Mouse (Mus musculus) activated CD4-positive, CD25-positive, alpha-beta regulatory T cell, adult 4 months (primary cell): ENCODE data around the gene Chrne. TPM values are rescaled to one million over a fixed set of nuclear protein-coding genes. Genes with fewer than 3 reads are reported as not detected.

Experiments used
- ATAC-seq: one replicate; pipeline ENCODE4 v1.8.0; 2017
- polyA plus RNA-seq, 2 experiments: library from polyadenylated mRNA; unstranded; fragments of 100-300 nt; shearing (Covaris generic); gene quantifications; one replicate each; pipeline ENCODE4 v1.2.1; 2017

Chrne gene
- polyA plus RNA-seq: 1 to 10 TPM; 1.3 to 1.4 TPM

GRCm38 (mm10) chr11:70619101-70619500 is at the start of gene Chrne:
Chrne (minus strand) TSS chr11:70619216.
- no peak for ATAC-seq

DNA sequence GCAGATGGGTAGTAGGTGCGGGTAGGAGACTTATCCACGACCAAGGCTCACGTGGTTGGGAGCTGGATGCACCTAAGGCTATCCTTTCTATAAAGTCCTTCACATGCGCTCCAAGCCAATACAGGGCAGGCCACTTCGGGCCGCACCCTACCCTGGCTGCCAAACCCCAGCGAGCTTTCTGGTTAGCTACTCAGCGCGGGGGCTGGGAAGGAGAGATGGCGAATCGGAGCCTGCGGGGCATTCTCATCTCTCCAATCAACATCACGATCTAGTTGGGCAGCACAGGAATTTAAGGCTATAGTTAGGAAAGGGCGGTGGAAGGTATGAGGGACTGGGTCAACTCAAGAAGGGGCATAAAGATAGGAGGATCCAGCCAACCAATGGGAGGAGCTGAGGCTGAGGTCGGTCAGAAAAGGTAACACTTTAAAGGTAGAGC is 49.3 kb upstream of the Chrne start:
- ATAC-seq: peak; percentile 9

GRCm38 (mm10) chr11:70667271-70668150 is 48.5 kb upstream of the Chrne start:
- ATAC-seq: no peak

DNA sequence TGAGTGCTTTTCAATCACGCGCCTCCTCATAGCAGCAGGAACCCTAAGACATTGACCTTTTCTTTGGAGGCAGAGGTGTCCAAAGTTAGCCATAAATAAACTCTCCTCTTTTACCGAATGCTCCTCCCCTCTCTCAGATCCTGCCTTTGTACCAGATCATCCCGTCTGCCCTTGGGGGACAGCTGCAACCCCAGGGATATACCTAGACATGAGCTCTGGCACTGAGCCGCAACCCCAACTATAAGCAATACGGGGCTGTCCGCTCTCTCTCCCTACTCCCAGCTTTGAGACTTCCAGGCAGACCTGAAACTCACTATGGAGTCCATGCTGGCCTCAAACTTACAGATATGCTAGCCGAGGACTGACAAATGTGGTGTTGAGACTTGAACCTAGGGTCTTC is 47.7 kb upstream of the Chrne start:
- no peak for ATAC-seq

DNA sequence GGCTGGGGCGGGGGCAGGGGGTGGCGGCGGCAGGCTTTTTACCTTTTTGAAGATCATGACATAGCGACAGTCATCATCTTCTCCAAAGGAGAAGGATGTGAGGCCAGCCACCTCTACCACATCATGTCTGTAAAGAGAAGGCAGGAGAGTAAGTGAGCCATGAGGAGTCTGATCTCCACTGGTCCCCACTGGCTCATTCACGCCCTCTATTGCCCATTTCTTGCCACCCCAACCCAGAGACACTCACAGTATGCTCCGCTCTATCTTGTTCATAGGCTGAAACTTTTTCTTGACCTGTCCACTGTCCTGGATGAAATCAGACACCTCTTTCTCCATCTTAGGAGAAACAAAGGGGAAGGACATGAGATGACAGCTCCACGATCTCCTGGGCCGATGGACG is 45.7 kb upstream of the Chrne start:
- no peak for ATAC-seq

- no peak for ATAC-seq
These were observed 44.9 kb upstream of the Chrne start for GRCm38 (mm10) chr11:70663957-70664356.

- ATAC-seq: no peak
These were observed 44.1 kb upstream of the Chrne start for GRCm38 (mm10) chr11:70663101-70663500.

- ATAC-seq: no peak
These were observed 41.6 kb upstream of the Chrne start for GRCm38 (mm10) chr11:70660571-70660970.

DNA sequence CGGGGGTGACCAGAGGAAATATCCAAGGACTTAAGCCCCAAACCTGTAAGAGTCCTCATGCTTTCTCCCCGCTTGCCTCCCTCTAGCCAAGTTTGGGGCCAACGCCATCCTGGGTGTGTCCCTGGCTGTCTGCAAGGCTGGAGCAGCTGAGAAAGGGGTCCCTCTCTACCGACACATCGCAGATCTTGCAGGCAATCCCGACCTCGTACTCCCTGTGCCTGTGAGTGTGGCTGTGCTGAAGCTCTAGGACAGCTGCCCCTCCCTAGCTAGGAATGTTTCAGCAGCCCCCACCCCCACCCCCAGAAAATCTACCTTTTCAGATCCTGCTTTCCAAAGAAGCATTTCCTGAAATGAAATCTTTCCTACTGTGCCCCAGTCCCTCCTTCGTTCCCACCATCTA is 39.9 kb upstream of the Chrne start:
- ATAC-seq: no peak

DNA sequence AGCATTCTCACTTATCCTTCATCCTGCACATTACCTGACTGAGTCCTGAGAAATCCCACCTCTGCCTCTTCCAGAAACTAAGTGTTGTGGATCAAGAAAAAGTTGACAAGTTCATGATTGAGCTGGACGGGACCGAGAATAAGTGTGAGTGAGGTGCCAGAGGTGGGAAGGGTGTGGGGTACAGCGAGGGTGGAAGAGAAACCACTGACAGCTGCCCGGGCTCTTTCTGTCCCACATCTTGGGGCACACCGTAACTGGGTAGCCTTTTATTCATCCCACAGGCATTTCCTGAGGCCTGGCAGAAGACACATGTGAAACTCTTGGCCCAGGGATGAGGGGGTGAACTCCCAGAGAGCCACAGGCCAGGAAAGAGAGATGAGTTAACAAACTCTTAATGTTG is 39.5 kb upstream of the Chrne start:
- ATAC-seq: no peak

DNA sequence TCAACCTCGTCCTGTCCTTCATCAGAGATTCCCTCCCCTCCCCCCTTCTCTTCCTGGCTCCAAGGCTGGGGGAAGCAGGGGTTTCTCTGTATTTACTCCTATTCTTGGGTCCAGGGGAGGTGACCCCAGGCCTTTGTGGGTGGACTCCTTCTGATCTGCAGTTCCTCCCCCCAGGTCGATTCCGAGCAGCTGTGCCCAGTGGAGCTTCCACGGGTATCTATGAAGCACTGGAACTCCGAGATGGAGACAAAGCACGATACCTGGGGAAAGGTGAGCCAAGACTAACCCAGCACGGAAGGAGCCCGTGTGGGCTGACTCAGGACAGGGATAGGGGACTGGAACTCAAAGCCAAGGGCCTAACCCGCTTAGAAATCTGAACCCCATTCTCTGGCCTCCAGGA is 39.0 kb upstream of the Chrne start:
- ATAC-seq: no peak

GRCm38 (mm10) chr11:70657573-70657972 is 38.6 kb upstream of the Chrne start:
- no peak for ATAC-seq

- no peak for ATAC-seq
These were observed 37.9 kb upstream of the Chrne start, which contains the start of gene Eno3 for GRCm38 (mm10) chr11:70656964-70657363. Eno3 (plus strand) TSS chr11:70657202.

DNA sequence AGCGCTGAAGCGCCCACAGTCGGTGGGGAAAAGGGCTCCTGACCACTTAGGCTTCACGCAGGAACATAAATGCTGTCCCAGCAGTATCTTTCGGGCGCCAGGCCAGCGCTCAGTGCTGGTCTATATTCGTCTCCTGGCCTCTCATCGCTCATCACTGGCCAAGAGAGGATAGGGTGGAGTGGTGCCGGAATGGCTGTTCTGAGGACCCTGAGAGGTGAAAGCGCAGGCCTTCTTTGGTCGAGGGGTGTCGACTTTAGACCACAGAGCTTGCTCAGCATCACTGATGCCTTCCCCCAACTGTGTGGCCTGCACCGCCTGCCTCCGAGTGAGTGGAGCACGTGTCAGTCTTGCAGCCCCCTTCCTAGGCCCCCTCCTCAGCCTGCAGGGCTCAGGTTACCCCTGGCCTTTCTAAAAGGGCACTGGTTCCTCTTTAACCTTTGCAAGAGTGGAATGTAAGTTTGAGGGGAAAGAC is 37.5 kb upstream of the Chrne start:
- no peak for ATAC-seq

DNA sequence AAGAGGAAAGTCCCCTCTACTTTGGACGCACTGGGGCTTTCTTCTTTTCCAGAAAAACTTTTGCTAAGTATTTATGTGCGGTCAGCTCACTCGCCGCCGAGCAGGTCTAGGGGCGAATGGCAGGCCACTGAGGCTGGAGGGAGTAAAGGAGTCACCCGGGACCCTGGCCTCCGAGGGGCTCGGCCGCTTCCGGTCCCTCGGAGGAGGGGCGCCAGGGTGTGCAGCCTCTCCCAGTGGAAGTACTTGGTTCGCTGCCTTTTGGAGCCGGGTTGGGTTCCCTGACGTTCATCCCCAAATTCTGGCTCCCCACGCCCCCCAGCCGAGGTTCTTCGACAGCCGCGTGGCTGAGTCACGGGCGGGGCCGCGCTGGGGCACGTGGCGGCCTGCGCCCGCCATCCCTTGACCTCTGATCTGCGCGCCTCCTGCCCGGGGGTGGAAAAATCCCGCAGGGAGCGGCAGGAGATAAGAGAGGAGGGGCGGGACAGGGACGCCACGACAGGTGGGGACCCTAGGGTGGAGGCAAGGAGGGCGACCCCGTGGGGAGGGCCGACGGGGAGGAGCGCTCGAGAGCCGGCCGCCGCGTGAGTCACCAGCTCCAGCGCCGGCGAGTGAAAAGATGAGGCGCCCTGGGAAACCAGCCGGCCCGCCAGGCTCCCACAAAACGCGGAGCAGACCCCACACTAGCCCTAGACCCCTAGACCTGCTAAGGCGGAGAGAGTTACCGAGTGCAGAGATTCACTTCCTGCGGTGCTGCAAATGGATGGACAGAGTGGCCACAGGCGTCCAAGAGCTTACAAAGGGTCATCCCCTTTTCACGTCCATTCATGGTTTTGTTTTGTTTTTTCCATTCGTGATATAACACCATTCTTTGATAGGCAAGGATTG is 36.8 kb upstream of the Chrne start:
- no peak for ATAC-seq

DNA sequence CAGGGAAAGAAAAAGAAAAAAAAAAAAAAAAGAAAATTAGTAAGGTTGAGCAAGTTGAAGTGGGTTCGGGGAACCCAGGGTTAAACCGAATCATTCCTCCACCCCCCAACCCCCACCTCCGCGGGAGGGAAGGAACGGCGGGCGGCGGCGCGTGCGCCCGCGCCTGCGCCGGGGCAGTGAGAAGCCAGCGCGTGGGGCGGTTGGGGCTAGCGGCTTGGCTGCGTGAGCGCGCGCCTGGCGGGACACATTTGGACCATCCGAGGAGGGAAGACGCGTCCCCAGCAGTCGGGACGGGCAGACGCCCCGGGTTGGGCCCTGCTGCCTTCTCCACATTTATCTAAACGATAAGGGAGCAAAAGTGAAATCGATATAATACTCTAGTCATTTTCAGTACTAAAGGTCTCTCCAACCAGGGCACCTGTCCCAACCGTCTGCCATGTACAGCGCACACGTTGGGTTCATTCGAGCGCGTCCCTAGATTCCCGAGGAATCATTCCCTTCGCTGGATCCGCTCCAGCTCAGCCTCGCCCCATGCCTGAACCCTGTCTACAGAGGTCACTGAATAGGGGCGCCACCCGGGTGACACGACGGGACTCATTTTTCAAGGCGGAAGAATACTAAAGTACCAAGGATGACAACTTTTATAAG is 36.0 kb upstream of the Chrne start:
- no peak for ATAC-seq

- peak; percentile 13 for ATAC-seq
These were observed 35.3 kb upstream of the Chrne start, which contains the start of gene Pfn1 for GRCm38 (mm10) chr11:70654198-70654922. Pfn1 (minus strand) TSS chr11:70654644.

DNA sequence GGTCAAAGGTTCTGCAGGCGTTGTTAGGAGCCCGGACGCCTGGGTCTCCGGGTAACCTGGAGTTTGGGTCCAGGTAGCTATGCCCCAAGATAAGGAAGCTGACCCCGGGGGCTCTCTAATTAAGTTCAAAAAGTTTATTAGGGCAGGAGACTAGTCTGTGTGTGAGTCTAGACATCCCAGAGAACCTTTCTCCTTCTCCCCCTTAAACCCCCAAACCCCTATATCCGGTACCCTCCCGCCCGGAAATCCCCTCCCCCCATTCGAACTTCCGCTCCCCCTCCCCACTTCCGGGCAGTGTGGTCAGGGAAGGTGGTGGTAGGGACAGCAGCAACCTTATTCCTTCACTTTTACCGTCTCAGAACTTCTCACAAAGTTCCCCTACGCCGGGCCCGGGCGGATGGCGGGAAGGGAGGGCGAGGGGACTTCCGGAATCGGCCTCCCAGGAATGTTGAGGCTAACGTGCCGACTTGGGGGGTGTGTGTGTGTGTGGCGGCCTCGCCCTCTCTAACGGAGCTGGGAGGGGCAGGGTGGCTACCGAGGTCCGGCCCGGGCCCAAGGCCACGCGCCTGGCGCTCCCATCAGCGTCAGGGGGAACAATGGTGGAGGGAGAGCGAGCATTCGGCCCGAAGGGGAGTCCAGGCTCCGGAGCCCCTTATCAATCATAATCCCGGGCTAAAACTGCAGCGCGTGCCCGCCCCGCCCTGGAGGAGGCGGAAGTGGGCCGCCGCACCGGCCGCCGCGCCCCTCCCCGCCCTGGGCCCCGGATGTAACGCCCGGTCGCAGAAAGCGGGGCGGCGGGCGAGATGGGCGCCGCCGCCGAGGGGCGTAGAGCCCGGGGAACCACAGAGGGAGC is 34.6 kb upstream of the Chrne start:
- peak; percentile 24 for ATAC-seq

GRCm38 (mm10) chr11:70652884-70653344 is 33.9 kb upstream of the Chrne start:
- ATAC-seq: no peak

- no peak for ATAC-seq
These were observed 33.2 kb upstream of the Chrne start for GRCm38 (mm10) chr11:70652029-70652883.
